Mouse (Mus musculus): ENCODE measurements around the gene Artn. TPM values are rescaled to one million over a fixed set of nuclear protein-coding genes. Genes with fewer than 3 reads are reported as not detected.
A peak's percentile ranks its signal among the peaks of the same experiment; 100 is the strongest.

Gene Artn
- polyA plus RNA-seq, 1 experiment from 2014 or later = 1.1 TPM

- Histone ChIP-seq H3K36me3 (peaks cover 63% of the 10 kb centered on the region), H3K27me3 (replicated peaks) (no peaks in the 10 kb centered on the region), H3K9ac (replicated peaks) (no peak overlapping the region), H3K9me3 (replicated peaks) (no peaks in the 10 kb centered on the region), H3K4me3 (replicated peaks) (no peak overlapping the region), H3K4me2 (no peak overlapping the region), H3K27ac (replicated peaks) (no peak overlapping the region), H3K4me1 (peaks cover 27% of the 10 kb centered on the region)
- 96% methylated on average over 8 of the region's 8 CpGs for WGBS
- no peak for ATAC-seq (ENCODE audit: low FRiP score)
These were observed 24.8 kb downstream of the Artn start for GRCm38 (mm10) chr4:117904761-117905160.

GRCm38 (mm10) chr4:117904094-117904493, 25.5 kb downstream of the Artn start:
- Histone ChIP-seq H3K4me2 (no peak overlapping the region), H3K4me3 (replicated peaks) (no peak overlapping the region), H3K27ac (replicated peaks) (no peak overlapping the region), H3K27me3 (replicated peaks) (no peaks in the 10 kb centered on the region), H3K4me1 (peaks cover 20% of the 10 kb centered on the region), H3K36me3 (peaks cover 70% of the 10 kb centered on the region), H3K9ac (replicated peaks) (no peak overlapping the region), H3K9me3 (replicated peaks) (no peaks in the 10 kb centered on the region)
- no peak for ATAC-seq (ENCODE audit: low FRiP score)
- WGBS = 92% methylated on average over 10 of the region's 10 CpGs

- Histone ChIP-seq H3K27ac (replicated peaks) (no peak overlapping the region), H3K36me3 (peaks cover 92% of the 10 kb centered on the region), H3K4me3 (replicated peaks) (no peak overlapping the region), H3K4me2 (no peak overlapping the region), H3K9ac (replicated peaks) (no peak overlapping the region), H3K4me1 (no peaks in the 10 kb centered on the region), H3K9me3 (replicated peaks) (no peaks in the 10 kb centered on the region), H3K27me3 (replicated peaks) (no peaks in the 10 kb centered on the region)
- WGBS = 93% methylated on average over 3 of the region's 3 CpGs
- ATAC-seq (ENCODE audit: low FRiP score) = no peak
These were observed 31.5 kb downstream of the Artn start for GRCm38 (mm10) chr4:117898111-117898510.

GRCm38 (mm10) chr4:117896031-117896430, 33.5 kb downstream of the Artn start:
- no peak for ATAC-seq (ENCODE audit: low FRiP score)
- H3K36me3 ChIP-seq = peaks cover 71% of the 10 kb centered on the region
- H3K9ac ChIP-seq (replicated peaks) = no peak overlapping the region
- H3K27ac ChIP-seq (replicated peaks) = no peak overlapping the region
- no peak overlapping the region for H3K4me2 ChIP-seq
- H3K4me1 ChIP-seq = peaks cover 10% of the 10 kb centered on the region
- no peak overlapping the region for H3K4me3 ChIP-seq (replicated peaks)
- no peaks in the 10 kb centered on the region for H3K27me3 ChIP-seq (replicated peaks)
- WGBS = 94% methylated on average over 6 of the region's 6 CpGs
- H3K9me3 ChIP-seq (replicated peaks) = no peaks in the 10 kb centered on the region

- H3K4me2 ChIP-seq = no peak overlapping the region
- peaks cover 17% of the 10 kb centered on the region for H3K4me1 ChIP-seq
- no peak for ATAC-seq (ENCODE audit: low FRiP score)
- 82% methylated on average over 7 of the region's 7 CpGs for WGBS
- peaks cover 64% of the 10 kb centered on the region for H3K36me3 ChIP-seq
- no peak overlapping the region for H3K4me3 ChIP-seq (replicated peaks)
- H3K27me3 ChIP-seq (replicated peaks) = no peaks in the 10 kb centered on the region
- no peak overlapping the region for H3K27ac ChIP-seq (replicated peaks)
- H3K9ac ChIP-seq (replicated peaks) = no peak overlapping the region
- no peaks in the 10 kb centered on the region for H3K9me3 ChIP-seq (replicated peaks)
These were observed 34.2 kb downstream of the Artn start for GRCm38 (mm10) chr4:117895339-117895738.

GRCm38 (mm10) chr4:117894601-117895000, 35.0 kb downstream of the Artn start:
- Histone ChIP-seq H3K9ac (replicated peaks) (no peak overlapping the region), H3K27ac (replicated peaks) (no peak overlapping the region), H3K4me2 (no peak overlapping the region), H3K9me3 (replicated peaks) (no peaks in the 10 kb centered on the region), H3K4me1 (peaks cover 19% of the 10 kb centered on the region), H3K27me3 (replicated peaks) (no peaks in the 10 kb centered on the region), H3K36me3 (peaks cover 63% of the 10 kb centered on the region), H3K4me3 (replicated peaks) (no peak overlapping the region)
- 96% methylated on average over 8 of the region's 8 CpGs for WGBS
- no peak for ATAC-seq (ENCODE audit: low FRiP score)

- Histone ChIP-seq H3K36me3 (peaks cover 57% of the 10 kb centered on the region), H3K9me3 (replicated peaks) (no peaks in the 10 kb centered on the region), H3K27ac (replicated peaks) (no peak overlapping the region), H3K4me3 (replicated peaks) (no peak overlapping the region), H3K9ac (replicated peaks) (no peak overlapping the region), H3K4me1 (peaks cover 19% of the 10 kb centered on the region), H3K27me3 (replicated peaks) (no peaks in the 10 kb centered on the region), H3K4me2 (no peak overlapping the region)
- no peak for ATAC-seq (ENCODE audit: low FRiP score)
- WGBS = 31% methylated on average over 9 of the region's 9 CpGs
These were observed 36.2 kb downstream of the Artn start for GRCm38 (mm10) chr4:117893376-117893775.

GRCm38 (mm10) chr4:117891738-117892161, 37.8 kb downstream of the Artn start, which contains the start of gene Dph2:
Dph2 (minus strand) TSS chr4:117892032.
- Histone ChIP-seq H3K27ac (replicated peaks) (0 out of 2 replicates have a peak within 1 kb of the TSS, but pooled peaks have one; percentile 15), H3K4me1 (peaks cover 24% of the 10 kb centered on the region), H3K4me2 (peak within 1 kb of the TSS; percentile 96), H3K4me3 (replicated peaks) (peak within 1 kb of the TSS; percentile 76), H3K36me3 (peaks cover 44% of the 10 kb centered on the region), H3K27me3 (replicated peaks) (no peaks in the 10 kb centered on the region), H3K9me3 (replicated peaks) (no peaks in the 10 kb centered on the region), H3K9ac (replicated peaks) (peak within 1 kb of the TSS; percentile 55)
- WGBS = 0% methylated on average over 21 of the region's 21 CpGs
- ATAC-seq (ENCODE audit: low FRiP score) = peak; percentile 87

- WGBS = 81% methylated on average over 8 of the region's 8 CpGs
- Histone ChIP-seq H3K27me3 (replicated peaks) (no peaks in the 10 kb centered on the region), H3K36me3 (peaks cover 34% of the 10 kb centered on the region), H3K4me2 (peak overlapping the region; percentile 96), H3K9me3 (replicated peaks) (no peaks in the 10 kb centered on the region), H3K4me1 (peaks cover 34% of the 10 kb centered on the region), H3K9ac (replicated peaks) (no peak overlapping the region), H3K4me3 (replicated peaks) (peak overlapping the region; percentile 76), H3K27ac (replicated peaks) (no peak overlapping the region)
- ATAC-seq (ENCODE audit: low FRiP score) = no peak
These were observed 38.8 kb downstream of the Artn start for GRCm38 (mm10) chr4:117890750-117891149.

- WGBS = 96% methylated on average over 14 of the region's 14 CpGs
- ATAC-seq (ENCODE audit: low FRiP score) = no peak
- Histone ChIP-seq H3K4me2 (no peak overlapping the region; the same call in 1 of the 2 replicates), H3K27ac (replicated peaks) (no peak overlapping the region), H3K27me3 (replicated peaks) (no peaks in the 10 kb centered on the region), H3K36me3 (peaks cover 33% of the 10 kb centered on the region), H3K9me3 (replicated peaks) (no peaks in the 10 kb centered on the region), H3K9ac (replicated peaks) (no peak overlapping the region), H3K4me1 (peaks cover 41% of the 10 kb centered on the region), H3K4me3 (replicated peaks) (no peak overlapping the region)
These were observed 39.5 kb downstream of the Artn start for GRCm38 (mm10) chr4:117890031-117890430.

- H3K27ac ChIP-seq (replicated peaks) = no peak overlapping the region
- peaks cover 33% of the 10 kb centered on the region for H3K36me3 ChIP-seq
- 91% methylated on average over 15 of the region's 15 CpGs for WGBS
- H3K4me2 ChIP-seq = no peak overlapping the region
- no peak for ATAC-seq (ENCODE audit: low FRiP score)
- no peaks in the 10 kb centered on the region for H3K9me3 ChIP-seq (replicated peaks)
- no peaks in the 10 kb centered on the region for H3K27me3 ChIP-seq (replicated peaks)
- no peak overlapping the region for H3K9ac ChIP-seq (replicated peaks)
- no peak overlapping the region for H3K4me3 ChIP-seq (replicated peaks)
- peaks cover 47% of the 10 kb centered on the region for H3K4me1 ChIP-seq
These were observed 40.1 kb downstream of the Artn start for GRCm38 (mm10) chr4:117889471-117889870.

GRCm38 (mm10) chr4:117887920-117888319, 41.6 kb downstream of the Artn start:
- Histone ChIP-seq H3K27ac (replicated peaks) (no peak overlapping the region), H3K36me3 (peaks cover 29% of the 10 kb centered on the region), H3K9me3 (replicated peaks) (no peaks in the 10 kb centered on the region), H3K9ac (replicated peaks) (peak overlapping the region; percentile 53), H3K27me3 (replicated peaks) (no peaks in the 10 kb centered on the region), H3K4me2 (peak overlapping the region; percentile 82), H3K4me1 (peaks cover 58% of the 10 kb centered on the region), H3K4me3 (replicated peaks) (peak overlapping the region; percentile 99; the same call in 1 of the 2 replicates)
- ATAC-seq (ENCODE audit: low FRiP score) = no peak
- 73% methylated on average over 2 of the region's 2 CpGs for WGBS

Measured in neural tube, embryonic 15.5 days (tissue).